Mouse (Mus musculus): Measurements from ENCODE around the gene Bad. TPM values are rescaled to one million over a fixed set of nuclear protein-coding genes. Genes with fewer than 3 reads are reported as not detected.
A peak's percentile ranks its signal among the peaks of the same experiment; 100 is the strongest.

Bad gene
- polyA plus RNA-seq, 1 experiment: 24.9 TPM

DNA sequence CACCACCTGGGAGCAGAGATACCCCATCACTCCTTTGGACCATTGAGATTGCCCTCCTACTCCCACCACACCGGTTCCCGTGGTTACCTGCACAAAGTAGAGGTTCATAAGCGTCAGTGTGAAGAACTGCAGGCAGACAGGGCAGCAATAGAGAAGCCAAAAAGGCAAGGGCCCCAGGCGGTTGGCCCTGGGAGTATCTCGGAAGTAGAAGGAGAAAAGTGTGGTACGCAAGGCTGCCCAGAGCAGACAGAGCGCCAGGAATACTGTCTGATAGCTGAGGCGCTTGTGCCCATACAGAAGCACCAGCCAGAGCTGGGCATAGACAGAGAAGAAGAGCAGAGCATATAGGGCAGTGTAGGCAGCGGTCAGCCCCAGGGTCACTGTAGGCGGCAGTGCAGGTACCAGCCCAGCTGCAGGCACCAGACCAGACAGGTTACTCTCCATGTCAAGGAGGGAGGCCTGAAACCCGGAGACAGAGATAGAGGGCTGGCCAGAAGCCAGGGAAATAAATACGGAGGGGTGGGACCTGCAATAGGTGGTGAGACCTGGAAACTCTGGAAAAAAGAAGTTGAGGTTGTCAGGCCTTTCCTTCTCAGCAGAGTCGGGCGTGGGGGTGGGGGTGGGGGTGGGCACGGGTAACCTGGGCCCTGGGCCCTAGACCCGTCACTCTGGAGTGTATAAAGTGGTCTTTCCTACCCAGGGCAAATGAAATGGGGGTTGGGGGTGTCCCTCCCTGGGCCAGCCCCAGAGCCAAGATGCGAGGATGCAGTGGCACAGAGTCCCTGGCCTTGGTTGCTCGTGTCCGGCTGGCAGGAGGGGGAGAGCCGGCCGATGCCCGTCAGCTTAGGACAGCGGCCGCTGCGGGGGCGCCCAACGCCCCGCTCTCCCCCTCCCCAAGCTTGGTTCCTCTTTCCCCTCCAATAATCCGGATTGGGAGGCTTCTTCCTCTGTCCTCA, 987 bp upstream of the Bad start:
- H3K4me1 ChIP-seq (ENCODE audit: control insufficient read depth, insufficient read depth, insufficient read length): peaks cover 2% of the 10 kb centered on the region
- DNase-seq (ENCODE audit: low read depth in 1 of 2, low spot score in 2 of 2): no peak
- peak overlapping the region; percentile 39; the same call in 1 of the 2 replicates for H3K27ac ChIP-seq (ENCODE audit: insufficient read depth, low read length)
- peak overlapping the region; percentile 69 for H3K4me3 ChIP-seq (ENCODE audit: extremely low read depth, insufficient read depth, insufficient read length)
- H3K27me3 ChIP-seq (ENCODE audit: control insufficient read depth, insufficient read depth, low read length): no peaks in the 10 kb centered on the region
- H3K36me3 ChIP-seq (ENCODE audit: control insufficient read depth, insufficient read depth, low read length): no peaks in the 10 kb centered on the region
- WGBS: 30% methylated on average over 28 of the region's 29 CpGs
- no peak for TF ChIP-seq POLR2A (IDR thresholded peaks at IDR 0.05; ENCODE audit: low read depth, low read length)
- TF ChIP-seq CTCF (IDR thresholded peaks at IDR 0.05; ENCODE audit: extremely low read depth, insufficient read depth, insufficient read length, insufficient replicate concordance): no peak

DNA sequence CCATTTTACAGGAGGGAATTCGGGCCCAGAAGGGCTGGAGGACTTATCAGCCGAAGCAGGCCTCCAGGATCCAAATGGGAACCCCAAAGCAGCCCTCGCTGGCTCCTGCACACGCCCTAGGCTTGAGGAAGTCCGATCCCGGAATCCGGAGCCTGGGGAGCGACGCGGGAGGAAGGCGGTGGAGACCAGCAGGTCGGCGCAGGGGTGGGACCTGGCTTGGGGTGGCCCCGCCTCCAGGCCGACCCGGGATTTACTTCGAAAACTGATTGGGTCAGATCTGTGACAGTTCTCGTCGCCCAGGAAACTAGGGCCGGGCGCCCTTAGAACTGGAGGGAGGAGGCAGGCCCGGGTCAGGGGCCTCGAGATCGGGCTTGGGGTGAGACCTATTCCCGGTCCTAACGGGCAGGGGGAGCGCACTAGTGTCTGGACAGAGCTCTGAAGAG, 609 bp downstream of the Bad start, which contains the start of gene Gpr137:
TSS of gene Gpr137 (minus strand) at position 232 of the 443 bp plus-strand sequence.
- peak; percentile 72 to 92 for DNase-seq (ENCODE audit: low read depth in 1 of 2, low spot score in 2 of 2)
- under 1% methylated on average over 27 of the region's 27 CpGs for WGBS

DNA sequence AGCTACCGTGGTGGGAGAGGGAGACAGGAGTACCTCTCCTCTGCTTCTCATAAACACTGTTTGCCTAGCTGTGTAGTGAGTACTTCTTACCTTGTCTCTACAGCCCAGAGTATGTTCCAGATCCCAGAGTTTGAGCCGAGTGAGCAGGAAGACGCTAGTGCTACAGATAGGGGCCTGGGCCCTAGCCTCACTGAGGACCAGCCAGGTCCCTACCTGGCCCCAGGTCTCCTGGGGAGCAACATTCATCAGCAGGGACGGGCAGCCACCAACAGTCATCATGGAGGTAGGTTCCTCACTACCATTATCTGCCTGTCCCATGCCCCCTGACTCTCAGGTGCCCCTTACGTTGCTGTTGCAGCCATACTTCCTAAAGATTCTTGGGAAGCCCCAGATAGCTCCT, 1.1 kb downstream of the Bad start:
- Histone ChIP-seq H3K36me3 (ENCODE audit: control insufficient read depth, insufficient read depth, low read length) (no peaks in the 10 kb centered on the region), H3K27me3 (ENCODE audit: control insufficient read depth, insufficient read depth, low read length) (no peaks in the 10 kb centered on the region), H3K4me1 (ENCODE audit: control insufficient read depth, insufficient read depth, insufficient read length) (peaks cover 2% of the 10 kb centered on the region), H3K4me3 (ENCODE audit: extremely low read depth, insufficient read depth, insufficient read length) (peak overlapping the region; percentile 47; the same call in 1 of the 2 replicates), H3K27ac (ENCODE audit: insufficient read depth, low read length) (0 out of 2 replicates have a peak overlapping the region, but pooled peaks have one; percentile 15)
- TF ChIP-seq POLR2A (IDR thresholded peaks at IDR 0.05; ENCODE audit: low read depth, low read length) (no peak), CTCF (IDR thresholded peaks at IDR 0.05; ENCODE audit: extremely low read depth, insufficient read depth, insufficient read length, insufficient replicate concordance) (no peak)
- WGBS: 46% methylated on average over 5 of the region's 5 CpGs
- no peak for DNase-seq (ENCODE audit: low read depth in 1 of 2, low spot score in 2 of 2)

More for the DNA sequence above, 609 bp downstream of the Bad start, which contains the start of gene Gpr137:
- Histone ChIP-seq H3K36me3 (ENCODE audit: control insufficient read depth, insufficient read depth, low read length) (no peaks in the 10 kb centered on the region), H3K27me3 (ENCODE audit: control insufficient read depth, insufficient read depth, low read length) (no peaks in the 10 kb centered on the region), H3K27ac (ENCODE audit: insufficient read depth, low read length) (peak within 1 kb of the TSS; percentile 81), H3K4me1 (ENCODE audit: control insufficient read depth, insufficient read depth, insufficient read length) (peaks cover 2% of the 10 kb centered on the region), H3K4me3 (ENCODE audit: extremely low read depth, insufficient read depth, insufficient read length) (peak within 1 kb of the TSS; percentile 69)
- TF ChIP-seq POLR2A (IDR thresholded peaks at IDR 0.05; ENCODE audit: low read depth, low read length) (peak; percentile 47; the same call in 1 of the 2 replicates), CTCF (IDR thresholded peaks at IDR 0.05; ENCODE audit: extremely low read depth, insufficient read depth, insufficient read length, insufficient replicate concordance) (no peak)

DNA sequence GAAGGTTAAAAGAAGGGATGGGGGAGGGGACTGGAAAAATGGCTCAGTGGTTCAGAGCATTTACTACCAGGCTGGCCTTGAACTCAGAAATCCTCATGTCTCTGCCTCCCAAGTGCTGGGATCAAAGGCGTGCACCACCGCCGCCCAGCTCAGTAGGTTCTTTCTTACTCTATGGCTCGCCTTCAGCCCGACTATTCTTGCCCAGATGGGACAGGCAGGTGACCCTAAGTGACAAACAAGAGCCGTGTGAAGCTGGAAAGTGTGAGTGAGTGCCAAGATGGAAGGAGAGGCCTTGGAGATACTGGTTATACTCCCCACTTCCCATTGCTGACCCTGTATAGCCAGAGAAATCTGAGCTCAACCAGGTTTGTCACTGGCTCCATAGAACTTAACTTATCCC, 2.0 kb downstream of the Bad start:
- TF ChIP-seq POLR2A (IDR thresholded peaks at IDR 0.05; ENCODE audit: low read depth, low read length) (no peak), CTCF (IDR thresholded peaks at IDR 0.05; ENCODE audit: extremely low read depth, insufficient read depth, insufficient read length, insufficient replicate concordance) (no peak)
- H3K4me1 ChIP-seq (ENCODE audit: control insufficient read depth, insufficient read depth, insufficient read length): peaks cover 2% of the 10 kb centered on the region
- H3K27me3 ChIP-seq (ENCODE audit: control insufficient read depth, insufficient read depth, low read length): no peaks in the 10 kb centered on the region
- no peak overlapping the region for H3K4me3 ChIP-seq (ENCODE audit: extremely low read depth, insufficient read depth, insufficient read length)
- WGBS: 96% methylated on average over 6 of the region's 6 CpGs
- H3K36me3 ChIP-seq (ENCODE audit: control insufficient read depth, insufficient read depth, low read length): no peaks in the 10 kb centered on the region
- H3K27ac ChIP-seq (ENCODE audit: insufficient read depth, low read length): no peak overlapping the region
- DNase-seq (ENCODE audit: low read depth in 1 of 2, low spot score in 2 of 2): no peak

DNA sequence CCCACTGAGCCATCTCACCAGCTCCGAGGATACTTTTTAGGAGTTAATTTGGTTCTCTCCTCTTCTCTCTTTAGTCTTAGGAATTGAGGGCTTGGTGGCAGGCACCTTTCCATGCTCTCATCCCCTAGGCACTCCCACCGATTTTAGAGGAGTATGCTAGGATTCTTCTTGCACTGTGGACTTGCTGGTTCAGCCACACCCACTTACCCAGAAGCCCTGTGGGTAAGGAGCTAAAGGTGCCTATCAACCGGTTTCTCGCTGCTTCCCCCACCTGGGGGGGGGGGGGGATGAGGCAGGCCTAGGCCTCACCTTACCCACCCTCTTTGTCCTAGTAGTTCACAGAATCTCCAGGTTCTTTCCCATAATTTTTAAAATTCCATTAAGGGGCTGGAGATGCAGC, 6.1 kb downstream of the Bad start:
- H3K4me1 ChIP-seq (ENCODE audit: control insufficient read depth, insufficient read depth, insufficient read length): peaks cover 5% of the 10 kb centered on the region; the same call in 1 of the 2 replicates
- WGBS: 76% methylated on average over 4 of the region's 4 CpGs
- TF ChIP-seq POLR2A (IDR thresholded peaks at IDR 0.05; ENCODE audit: low read depth, low read length) (no peak), CTCF (IDR thresholded peaks at IDR 0.05; ENCODE audit: extremely low read depth, insufficient read depth, insufficient read length, insufficient replicate concordance) (no peak)

DNA sequence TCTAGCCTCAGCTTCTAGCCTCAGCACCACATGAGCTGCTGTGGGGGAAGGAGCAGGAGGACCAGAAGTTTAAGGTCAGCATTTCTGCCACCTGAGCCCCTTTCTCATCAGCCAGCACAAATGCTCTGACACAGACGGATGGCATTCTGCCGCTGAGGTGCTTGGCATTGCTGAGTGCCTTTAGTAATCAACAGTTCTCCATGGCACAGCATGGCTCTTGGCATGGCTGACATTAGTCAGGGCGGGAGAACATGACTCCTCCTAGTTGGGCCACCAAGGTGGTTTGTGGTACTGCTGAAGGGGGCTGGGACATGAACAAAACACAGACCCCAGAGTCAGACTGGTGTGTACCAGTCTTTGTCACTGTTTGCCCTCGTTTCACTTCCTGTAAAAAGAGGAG, 6.5 kb downstream of the Bad start:
- DNase-seq (ENCODE audit: low read depth in 1 of 2, low spot score in 2 of 2): no peak
- no peaks in the 10 kb centered on the region for H3K36me3 ChIP-seq (ENCODE audit: control insufficient read depth, insufficient read depth, low read length)
- H3K27me3 ChIP-seq (ENCODE audit: control insufficient read depth, insufficient read depth, low read length): no peaks in the 10 kb centered on the region
- no peak overlapping the region for H3K4me3 ChIP-seq (ENCODE audit: extremely low read depth, insufficient read depth, insufficient read length)
- peaks cover 5% of the 10 kb centered on the region; the same call in 1 of the 2 replicates for H3K4me1 ChIP-seq (ENCODE audit: control insufficient read depth, insufficient read depth, insufficient read length)
- no peak for TF ChIP-seq POLR2A (IDR thresholded peaks at IDR 0.05; ENCODE audit: low read depth, low read length)
- WGBS: 84% methylated on average over 4 of the region's 4 CpGs
- H3K27ac ChIP-seq (ENCODE audit: insufficient read depth, low read length): no peak overlapping the region

More for the DNA sequence above, 6.1 kb downstream of the Bad start:
- Histone ChIP-seq H3K27me3 (ENCODE audit: control insufficient read depth, insufficient read depth, low read length) (no peaks in the 10 kb centered on the region), H3K4me3 (ENCODE audit: extremely low read depth, insufficient read depth, insufficient read length) (no peak overlapping the region), H3K27ac (ENCODE audit: insufficient read depth, low read length) (no peak overlapping the region), H3K36me3 (ENCODE audit: control insufficient read depth, insufficient read depth, low read length) (no peaks in the 10 kb centered on the region)
- no peak for DNase-seq (ENCODE audit: low read depth in 1 of 2, low spot score in 2 of 2)
